Mouse (Mus musculus): ENCODE results near the gene Cwc22.

DNA sequence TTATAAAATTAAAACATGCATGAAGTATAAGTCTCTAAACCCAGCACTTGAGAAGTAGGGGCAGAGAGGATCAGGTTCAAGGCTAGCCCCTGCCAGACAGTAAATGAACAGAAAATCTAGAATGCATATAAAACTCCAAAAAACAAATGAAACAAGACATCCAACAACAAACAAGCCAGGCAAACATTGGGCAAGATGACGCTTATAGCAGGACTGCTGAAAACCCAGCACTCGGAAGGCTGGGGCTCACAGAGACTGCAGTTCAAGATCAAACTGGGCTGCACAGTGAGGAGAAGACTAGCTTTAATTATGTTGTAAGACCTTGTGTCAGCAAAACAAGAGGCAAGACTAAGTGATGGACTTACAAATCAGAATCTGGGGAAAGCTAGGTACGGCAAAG lies 43.1 kb downstream of the Cwc22 start:
- TF ChIP-seq CTCF (conservative IDR thresholded peaks at IDR 0.05; ENCODE audit: low read length) (no peak), NANOG (IDR thresholded peaks at IDR 0.05; ENCODE audit: borderline replicate concordance, low read length) (no peak)
